Mouse (Mus musculus) yolk sac, embryonic 10.5 days (tissue): ENCODE results near the gene Srarp.

Experiments
- DNase-seq: peaks from one replicate; pipeline ENCODE4 v3.0.0-alpha.2; 2017; ENCODE audit warnings: low spot score

Gene Srarp

GRCm38 (mm10) chr4:141425484-141426479 lies 10.1 kb downstream of the Srarp start:
- peak; percentile 47 for DNase-seq

DNA sequence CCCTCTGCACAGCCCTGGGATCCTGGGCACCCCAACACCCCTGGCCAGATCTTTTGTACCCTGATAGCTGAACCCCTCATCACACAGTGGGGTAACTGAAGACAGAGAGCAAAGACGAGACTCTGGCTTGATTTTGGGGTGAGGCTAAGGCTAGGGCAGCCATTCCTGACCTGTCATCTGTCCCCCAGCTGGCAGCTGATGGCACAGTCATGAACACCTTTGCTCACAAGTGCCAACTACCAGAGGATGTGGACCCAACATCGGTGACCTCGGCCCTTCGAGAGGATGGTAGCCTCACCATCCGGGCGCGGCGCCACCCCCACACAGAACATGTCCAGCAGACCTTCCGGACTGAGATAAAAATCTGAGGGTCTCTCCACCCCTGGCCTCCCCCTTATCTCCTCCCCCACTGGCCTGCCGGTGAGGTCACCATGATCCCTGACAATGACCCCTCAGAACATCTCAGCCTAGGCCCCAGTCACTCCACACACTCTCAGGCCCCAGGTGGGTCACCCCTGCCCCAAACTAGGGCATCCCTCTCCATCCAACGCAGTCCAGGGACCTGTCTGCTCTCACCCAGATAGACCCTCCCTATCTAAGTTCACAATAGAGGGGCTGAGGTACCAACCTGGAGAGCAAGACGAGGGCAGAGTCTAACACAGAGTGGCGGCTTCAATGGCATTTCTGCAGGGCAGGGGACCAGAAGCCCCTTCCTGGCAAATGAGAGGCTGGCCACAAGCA lies 12.0 kb downstream of the Srarp start:
- DNase-seq, result no peak

GRCm38 (mm10) chr4:141423288-141423687 lies 12.6 kb downstream of the Srarp start:
- no peak for DNase-seq

DNA sequence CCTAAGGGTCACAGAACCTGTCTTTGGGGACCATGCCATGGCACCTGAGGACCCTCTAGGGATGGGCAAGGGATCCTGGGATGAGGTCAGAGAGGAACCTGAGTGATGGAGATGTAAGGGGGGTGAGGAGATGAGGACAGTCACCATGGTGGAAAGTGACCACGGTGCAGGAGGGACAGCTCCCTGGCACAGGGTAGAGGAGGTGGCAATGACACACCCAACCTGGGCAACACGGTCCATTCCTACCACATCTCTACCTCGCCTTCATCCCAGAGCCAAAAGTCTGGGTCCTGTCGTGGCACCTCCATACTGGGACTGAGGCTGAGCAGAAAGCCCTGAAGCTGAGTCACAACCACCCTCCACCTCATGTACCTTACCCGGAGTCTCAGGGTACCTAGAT lies 13.1 kb downstream of the Srarp start:
- DNase-seq, result no peak

DNA sequence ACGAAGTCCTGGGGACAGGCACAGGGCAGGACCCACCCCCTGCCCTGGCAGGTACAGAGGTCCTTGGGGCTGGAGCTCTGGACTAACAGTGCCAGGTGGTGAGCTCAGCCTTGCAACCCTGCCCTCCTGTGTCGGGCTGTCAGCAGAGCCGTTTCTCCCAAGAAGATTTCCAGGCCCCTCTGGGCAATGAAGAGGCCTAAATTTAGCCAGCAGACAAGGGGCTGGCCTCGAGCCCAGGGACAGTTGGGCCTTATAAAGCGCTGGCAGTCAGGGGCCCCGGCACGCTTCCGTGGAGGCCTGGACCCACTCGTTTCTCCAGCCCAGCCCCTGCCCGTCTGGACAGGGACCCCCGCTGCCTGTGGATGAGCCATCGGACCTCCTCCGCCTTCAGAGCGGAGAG lies 14.5 kb downstream of the Srarp start:
- no peak for DNase-seq

DNA sequence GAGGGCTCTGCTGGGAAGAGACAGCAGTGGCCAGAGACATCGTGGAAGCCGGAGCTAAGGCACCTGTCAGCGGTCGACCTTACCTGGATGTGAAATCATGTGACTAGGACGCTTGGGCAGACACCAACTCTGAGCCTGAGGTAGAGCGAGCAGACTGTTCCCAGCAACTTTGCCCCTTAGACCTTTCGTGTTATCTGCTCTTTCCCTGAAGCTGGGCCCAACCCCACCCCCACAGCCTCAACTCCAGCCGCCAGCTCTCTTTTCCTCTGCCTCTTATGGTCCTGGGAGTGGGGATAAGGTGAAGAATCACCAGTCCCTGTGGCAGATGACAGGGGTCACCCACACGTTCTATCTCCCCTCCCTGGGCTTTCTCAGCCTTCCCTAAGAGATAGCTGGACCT lies 15.0 kb downstream of the Srarp start:
- DNase-seq, result peak; percentile 54

- DNase-seq, result no peak
These were observed 15.6 kb downstream of the Srarp start, which contains the start of gene Hspb7 for GRCm38 (mm10) chr4:141420192-141420829. Gene Hspb7 (plus strand): TSS chr4:141420779.

- no peak for DNase-seq
These were observed 16.3 kb downstream of the Srarp start for GRCm38 (mm10) chr4:141419398-141420191.

DNA sequence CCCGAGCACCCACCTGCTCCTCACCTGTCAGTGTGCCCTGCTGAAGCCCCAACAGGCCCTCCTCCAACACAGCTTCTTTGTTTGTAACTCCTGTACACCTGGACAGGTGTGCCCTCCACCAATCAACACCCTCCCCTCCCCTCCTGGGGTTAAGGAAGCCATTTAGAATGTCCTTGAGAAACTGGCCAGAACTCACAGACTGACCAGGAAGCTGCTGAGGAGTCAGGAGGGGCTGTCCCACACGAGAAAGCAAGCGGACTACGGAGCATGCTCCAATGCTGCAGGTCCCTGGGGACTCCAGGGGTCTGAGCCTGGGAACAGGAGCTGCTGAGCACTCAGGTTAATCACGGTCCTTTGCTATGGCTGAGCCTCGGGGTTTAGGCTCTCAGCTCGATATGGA lies 20.0 kb downstream of the Srarp start, which contains the start of gene Clcnkb:
Gene Clcnkb, minus strand, starts transcription at position 91 of the 400 bp plus-strand sequence.
- DNase-seq, result no peak

GRCm38 (mm10) chr4:141411430-141411992 lies 24.4 kb downstream of the Srarp start:
- DNase-seq, result no peak

GRCm38 (mm10) chr4:141408577-141408976 lies 27.3 kb downstream of the Srarp start:
- DNase-seq, result no peak

DNA sequence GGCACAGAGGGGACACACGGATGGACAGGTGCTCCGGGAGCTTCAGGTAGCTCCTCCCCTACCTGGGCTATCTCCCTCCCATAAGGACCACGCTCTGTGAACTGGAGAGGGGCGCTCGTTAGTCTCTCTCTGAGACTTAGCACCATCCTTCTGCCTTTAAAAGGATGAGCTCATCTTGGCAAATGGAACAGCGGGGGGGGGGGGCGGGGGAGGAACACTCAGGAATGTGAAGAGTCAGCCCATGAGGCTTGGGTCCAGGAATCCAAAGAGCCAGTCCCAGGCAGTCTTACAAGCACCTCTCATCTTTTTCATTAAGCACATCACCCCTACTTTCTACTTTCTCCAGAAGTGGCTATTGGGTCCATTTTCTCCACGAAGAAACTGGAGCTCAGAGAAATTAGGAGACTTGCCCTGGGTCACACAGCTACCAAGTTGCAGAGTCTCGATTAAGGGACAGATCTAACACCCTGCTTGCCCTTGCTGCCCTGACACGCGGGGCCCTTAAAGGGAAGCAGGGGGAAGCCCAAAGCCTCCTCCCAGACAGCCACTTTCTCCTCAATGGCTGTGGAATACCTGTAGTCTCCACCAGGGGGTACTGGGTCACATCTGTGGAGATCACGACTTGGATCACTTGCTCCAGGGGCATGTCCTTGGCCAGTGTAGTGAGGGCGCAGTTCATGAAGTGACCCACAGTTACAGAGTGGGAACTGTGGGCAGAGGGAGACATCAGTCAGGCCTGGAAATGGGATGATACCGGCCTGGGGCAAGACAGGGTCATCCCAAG lies 29.2 kb downstream of the Srarp start:
- DNase-seq, result no peak

GRCm38 (mm10) chr4:141405314-141405622 lies 30.6 kb downstream of the Srarp start:
- DNase-seq, result no peak

DNA sequence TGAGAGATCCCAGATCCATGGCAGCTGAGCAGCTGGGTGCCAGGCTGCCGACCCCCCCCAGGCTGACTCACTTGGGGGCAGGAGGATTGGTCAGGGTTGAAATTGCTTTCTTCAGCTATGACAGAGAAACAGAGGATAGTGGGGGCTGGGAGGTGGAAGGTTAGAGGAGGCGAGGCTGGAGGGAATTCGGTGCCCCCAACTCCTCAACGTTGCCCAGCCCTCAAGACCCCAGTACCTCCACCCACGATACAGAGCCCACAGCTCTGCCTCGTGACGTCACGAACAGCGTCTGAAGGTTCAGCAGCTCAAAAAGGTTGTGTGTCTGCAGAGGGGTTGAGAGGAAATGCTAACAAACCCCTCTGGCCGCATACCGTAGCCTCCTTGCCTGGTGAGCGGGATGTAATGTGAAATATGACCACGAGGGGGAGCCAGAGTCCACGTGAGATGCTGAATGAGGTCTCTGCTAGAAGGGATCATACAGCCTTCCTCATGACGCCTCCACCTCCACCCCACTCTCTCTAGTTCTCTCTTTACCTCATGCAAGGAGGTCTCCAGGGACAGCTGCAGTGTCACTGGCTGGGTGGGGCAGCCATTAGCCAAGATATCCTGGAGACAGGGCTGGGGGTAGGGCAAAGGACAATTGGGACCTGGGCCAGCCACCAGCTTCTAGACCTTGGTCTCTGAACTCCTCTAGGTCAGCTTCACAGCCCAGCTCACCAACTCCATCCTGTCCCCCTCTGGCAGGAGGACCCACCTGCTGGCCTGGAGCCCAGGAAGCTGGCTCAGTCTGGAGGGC lies 31.2 kb downstream of the Srarp start:
- DNase-seq, result peak; percentile 78

- no peak for DNase-seq
These were observed 35.7 kb downstream of the Srarp start for GRCm38 (mm10) chr4:141400171-141400570.

GRCm38 (mm10) chr4:141398545-141398944 lies 37.4 kb downstream of the Srarp start, which contains the start of gene Clcnka:
Gene Clcnka (minus strand): TSS chr4:141398724.
- no peak for DNase-seq

DNA sequence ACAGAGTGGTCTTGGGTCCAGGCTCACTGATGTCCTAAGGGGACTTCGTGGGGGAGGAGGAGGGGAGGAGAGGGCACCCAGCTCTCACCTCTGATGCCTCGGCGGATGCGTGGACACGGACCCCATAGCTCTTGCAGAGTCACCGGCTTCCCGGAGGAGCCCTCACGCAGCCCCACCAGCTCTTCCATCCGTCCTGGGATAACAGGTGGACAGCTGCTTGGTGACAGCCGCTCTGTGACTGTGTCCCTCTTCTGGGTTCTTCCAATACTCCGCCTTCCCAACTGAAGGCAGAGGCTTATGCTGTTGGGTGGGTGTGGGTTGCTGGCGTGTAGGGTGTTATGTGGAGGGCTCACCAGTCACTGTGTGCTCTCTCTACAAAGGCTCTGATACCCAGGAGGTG lies 38.0 kb downstream of the Srarp start:
- no peak for DNase-seq

GRCm38 (mm10) chr4:141394751-141395150 lies 41.2 kb downstream of the Srarp start:
- no peak for DNase-seq

- DNase-seq, result no peak
These were observed 44.6 kb downstream of the Srarp start for GRCm38 (mm10) chr4:141391293-141391692.
